Mouse (Mus musculus) regulatory T cell (primary cell): ENCODE data around the gene Gm45837.
"Not testable (repeated sequence)": the region's sequence is repeated elsewhere in the genome, so short reads cannot be mapped to it uniquely, and the experiment has no call there.

Source experiments
- in situ Hi-C: fragments of 300-600 bp; cut with MboI, MseI; formaldehyde crosslinking; loops from one replicate; pipeline ENCODE4 v1.15.1; 2025; ENCODE audit warnings: high pct_unique_total_duplicates

The Gm45837 gene

GRCm38 (mm10) chr7:101547651-101548050 lies 137.0 kb downstream of the Gm45837 start:
- in situ Hi-C loops, result no loop called here

DNA sequence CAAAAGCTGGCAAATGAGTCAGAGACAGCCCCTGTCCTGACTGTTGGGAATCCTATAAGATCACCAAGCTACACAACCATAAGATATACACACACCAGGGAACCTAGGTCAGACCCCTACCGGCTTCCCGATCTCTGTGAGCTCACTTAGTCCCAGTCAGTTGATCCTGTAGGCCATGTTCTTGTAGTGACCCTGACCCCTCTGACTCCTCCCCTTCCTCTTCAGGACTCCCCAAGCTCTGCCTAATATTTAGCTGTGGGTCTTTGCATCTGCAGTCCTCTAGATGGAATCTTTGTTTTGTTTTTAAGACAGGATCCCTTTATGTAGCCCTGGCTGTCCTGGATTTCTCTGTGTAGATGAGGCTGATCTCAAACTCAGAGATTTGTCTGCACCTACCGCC lies 138.6 kb downstream of the Gm45837 start:
- in situ Hi-C loops, result no loop called here

- in situ Hi-C loops, result no loop called here
Measured at GRCm38 (mm10) chr7:101550686-101551485, 140.2 kb downstream of the Gm45837 start.

DNA sequence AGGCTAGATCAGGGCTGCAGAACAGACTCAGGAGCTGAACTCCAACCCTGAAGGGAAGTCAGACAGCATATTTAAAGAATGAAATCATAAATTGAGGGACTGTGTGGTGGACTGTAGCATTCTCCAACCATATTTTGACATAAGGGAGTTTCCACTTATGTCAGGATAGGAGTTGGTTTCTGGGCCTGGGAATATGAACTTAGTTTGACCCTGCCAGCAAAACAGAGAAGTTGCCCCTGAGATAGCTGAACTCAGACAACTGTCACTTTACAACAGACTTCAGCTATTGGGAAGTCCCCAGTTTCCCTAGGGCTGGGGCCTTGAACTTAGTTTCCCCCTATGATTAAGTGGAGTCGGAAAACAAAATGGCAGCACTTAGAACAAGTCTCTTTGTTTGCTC lies 140.8 kb downstream of the Gm45837 start:
- in situ Hi-C loops, result no loop called here

DNA sequence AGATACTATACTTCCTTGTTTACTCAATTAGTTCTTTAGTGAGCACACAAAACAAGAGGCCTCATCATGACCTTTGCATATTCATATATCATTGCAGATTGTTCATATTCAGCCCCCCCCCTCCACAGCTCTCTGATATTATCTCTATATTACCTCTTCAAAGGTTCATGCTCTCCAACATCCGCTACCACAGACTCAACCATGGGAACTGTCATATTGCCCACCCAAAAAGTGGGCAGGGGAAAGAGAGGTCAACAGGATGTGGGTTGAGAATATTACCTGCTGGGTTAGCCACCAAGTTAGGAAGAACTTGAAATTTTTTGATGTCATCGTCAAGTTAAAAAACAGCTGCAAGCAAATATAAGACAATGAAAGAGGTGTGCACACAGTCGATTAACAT lies 144.8 kb downstream of the Gm45837 start:
- in situ Hi-C loops, result not testable (repeated sequence)

DNA sequence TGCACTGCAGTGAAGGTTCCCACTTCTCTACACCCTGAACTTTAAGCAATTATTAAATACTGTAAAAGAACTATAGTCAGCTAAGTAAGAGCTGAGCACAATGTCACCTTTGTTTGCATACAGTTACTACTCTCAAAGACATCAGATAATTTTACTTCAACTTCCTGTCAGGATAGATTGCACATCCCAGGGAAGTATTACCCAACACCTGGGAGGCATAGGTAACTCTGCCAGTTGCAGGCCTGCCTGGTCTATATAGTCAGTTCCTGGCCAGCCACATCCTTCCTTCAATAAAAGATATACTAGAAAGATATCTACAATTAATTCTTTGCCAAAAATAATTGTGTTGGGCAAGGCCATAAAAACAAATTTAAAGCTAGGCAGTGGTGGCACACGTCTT lies 146.7 kb downstream of the Gm45837 start:
- in situ Hi-C loops, result no loop called here

DNA sequence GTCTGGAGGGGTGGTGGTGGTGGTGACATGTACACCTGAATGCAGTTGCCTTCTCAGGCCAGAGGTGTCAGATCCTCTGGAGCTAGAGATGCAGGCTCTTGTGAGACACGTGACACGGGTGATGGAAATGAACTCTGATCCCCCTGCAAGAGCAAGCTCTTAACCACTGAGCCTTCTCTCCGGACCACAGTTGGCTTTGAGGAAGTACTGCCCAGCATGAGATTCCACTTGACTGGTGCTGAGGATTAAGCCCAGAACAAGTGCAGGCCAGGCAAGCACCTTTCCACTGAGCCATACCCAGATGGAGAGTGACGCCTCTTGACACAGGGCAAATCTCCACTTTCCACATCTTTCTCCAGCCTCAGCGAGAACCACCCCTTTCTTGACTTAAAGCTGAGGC lies 148.7 kb downstream of the Gm45837 start:
- in situ Hi-C loops, result not testable (repeated sequence)
